Mouse (Mus musculus) lung, postnatal 10 days (tissue): ENCODE measurements around the gene Taf6l.

Experiments
- DNase-seq: peaks from one replicate; pipeline ENCODE4 v3.0.0; 2021

Taf6l gene

DNA sequence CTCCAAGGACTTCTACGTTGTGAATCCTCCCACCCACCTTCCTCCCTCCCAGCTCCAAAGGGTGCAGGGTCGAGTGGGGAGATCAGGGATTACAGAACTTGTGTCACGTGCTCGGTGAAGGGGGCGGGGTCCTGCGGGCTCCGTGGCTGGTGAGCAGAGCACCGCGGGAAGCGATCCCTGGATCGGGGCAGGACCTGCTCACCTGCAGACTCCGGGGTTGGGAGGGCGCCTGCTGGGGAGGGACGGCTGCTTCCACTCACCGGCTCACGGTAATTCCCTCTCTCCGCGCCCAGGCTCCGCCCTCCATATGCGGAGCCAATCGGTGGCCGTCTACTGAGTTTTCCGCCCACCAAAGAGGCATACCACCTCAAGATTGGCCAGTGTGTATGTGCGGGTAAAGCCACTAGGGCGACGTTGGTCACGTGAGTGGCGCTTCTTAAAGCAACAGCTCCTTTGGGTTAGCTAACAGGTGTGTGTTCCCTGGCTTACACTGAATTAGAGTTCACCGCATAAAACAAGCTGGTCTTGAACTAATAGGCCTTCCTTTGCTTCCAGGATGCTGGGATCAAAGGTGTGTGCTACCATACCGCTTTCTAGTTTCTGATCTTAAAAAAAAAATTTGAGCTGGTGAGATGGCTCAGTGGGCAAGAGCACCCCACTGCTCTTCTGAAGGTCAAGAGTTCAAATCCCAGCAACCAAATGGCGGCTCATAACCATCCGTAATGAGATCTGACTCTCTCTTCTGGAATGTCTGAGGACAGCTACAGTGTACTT lies at the start of gene Taf6l:
Gene Taf6l (minus strand): TSS at position 410 of the 774 bp plus-strand sequence.
- peak; percentile 96 for DNase-seq

DNA sequence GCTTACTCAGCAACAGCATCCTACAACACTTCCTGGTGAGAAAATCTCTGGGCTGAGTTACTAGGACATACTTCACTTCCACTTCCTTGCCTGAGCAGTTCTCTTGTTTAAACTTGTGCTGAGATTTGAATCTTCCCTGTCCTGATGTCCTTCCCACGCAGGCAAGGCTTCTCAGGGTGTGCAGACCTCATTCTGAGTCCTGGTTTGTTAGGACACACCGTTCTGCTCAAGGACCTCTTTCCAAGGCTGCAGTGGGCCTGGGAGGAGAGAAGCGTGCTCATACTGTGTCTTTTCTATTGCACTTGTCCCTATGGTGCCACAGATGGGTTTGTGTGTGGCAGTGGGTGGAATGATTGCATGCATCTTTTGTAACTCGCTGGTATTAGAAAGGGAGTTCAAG lies 46.8 kb upstream of the Taf6l start:
- DNase-seq = no peak

DNA sequence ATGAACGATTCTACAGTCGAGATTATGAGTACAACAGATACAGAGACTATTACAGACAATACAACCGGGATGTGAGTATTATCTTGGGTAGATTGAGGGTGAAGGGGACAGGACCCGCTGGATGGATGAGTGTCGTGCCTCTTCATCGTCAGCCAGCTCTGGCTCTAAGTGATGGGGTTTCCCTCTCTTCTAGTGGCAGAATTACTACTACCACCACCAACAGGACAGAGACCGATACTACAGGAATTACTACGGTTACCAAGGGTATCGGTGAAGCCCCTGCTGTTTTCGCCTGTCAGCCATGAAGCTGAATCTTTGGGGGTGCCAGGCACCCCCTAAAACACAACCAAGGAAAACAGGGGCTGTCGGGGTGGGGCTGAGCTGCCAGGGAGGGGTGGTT lies 45.0 kb upstream of the Taf6l start:
- no peak for DNase-seq

DNA sequence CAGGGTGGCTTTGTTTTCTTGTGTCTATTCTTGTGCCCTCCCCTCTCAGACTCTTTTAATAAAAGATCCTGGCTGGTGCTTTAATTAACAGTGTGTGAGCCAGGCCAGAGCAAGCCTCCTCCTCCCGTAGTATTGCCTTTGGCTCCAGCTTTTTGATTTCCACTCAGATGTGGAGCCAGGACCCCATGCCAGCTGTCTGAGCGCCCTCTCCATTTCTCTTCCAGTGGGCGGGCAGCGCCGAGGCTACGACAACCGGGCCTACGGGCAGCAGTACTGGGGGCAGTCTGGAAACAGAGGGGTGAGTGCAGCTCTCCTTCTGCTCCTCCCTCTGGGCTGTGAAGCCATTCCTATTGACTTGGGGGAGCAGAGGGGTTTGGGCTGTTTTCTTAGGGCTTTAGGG lies 44.4 kb upstream of the Taf6l start:
- no peak for DNase-seq

DNA sequence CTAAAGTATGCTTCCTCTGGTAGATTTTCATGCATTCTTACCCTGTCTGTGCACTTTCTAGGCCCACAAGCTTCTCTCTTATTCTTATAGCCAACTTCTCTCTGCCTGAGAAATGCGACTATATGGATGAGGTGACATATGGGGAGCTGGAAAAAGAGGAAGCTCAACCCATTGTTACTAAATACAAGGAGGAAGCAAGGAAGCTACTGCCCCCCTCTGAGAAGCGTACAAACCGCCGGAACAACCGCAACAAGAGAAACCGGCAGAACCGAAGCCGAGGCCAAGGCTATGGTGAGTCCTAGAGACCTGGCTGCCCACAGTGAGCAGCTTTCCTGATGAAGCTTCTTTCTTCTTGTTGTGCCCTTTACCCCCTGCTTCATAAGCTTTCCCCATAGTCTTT lies 43.4 kb upstream of the Taf6l start, which contains the start of gene AC129217.1:
Gene AC129217.1 (plus strand): TSS at position 114 of the 400 bp plus-strand sequence.
- DNase-seq = no peak

DNA sequence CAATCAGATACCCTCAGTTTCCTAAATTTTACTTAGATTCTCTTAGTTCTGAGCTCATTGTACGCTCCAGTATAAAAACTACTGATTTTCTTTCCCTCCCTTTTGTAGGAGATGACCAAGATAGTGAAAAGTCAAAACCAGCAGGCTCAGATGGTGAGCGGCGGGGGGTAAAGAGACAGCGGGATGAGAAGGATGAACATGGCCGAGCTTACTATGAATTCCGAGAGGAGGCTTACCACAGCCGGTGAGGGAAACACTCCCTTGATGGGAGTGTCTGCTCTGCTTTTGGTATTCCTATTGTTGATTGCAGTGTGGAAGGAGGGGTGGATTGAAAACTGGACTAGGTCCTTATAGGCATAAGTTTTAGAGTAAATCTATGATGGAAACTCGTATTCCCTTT lies 36.5 kb upstream of the Taf6l start:
- no peak for DNase-seq

DNA sequence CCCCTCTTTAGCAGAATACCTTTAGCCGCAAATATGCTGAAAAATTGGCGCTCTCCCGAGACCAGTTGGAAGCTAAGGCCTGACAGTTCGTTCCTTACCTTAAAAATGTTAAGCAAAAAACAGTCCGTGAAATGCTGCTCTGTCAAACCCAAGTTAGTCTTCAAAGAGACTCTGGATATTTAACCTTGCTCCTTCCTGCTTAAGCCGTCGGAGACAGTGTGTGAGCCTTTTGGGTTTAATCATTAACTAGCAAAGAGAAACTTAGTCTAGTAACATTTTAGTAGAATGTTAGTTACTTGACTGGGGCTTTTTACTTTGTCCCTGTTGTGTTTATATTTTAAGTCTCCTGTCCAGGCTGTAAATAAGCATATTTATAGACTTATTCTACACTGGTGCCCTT lies 34.9 kb upstream of the Taf6l start:
- no peak for DNase-seq

DNA sequence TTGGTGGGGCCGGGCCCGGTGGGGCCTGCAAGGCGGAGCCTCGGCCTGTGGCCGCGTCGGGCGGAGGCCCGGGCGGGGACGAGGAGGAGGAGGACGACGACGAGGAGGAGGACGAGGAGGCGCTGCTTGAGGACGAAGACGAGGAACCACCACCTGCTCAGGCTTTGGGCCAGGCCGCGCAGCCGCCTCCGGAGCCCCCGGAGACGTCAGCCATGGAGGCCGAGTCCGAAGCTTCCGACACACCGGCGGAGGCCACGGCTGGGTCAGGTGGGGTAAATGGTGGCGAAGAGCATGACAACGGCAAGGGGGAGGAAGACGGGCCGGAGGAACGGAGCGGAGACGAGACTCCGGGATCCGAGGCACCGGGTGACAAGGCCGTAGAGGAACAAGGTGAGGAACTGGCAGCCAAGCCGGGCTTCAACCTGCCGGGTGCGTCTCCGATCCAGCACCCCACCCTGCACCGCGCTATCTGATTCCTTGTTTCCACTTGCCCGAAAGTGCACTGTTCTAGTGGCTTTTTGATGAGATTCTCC lies 34.3 kb upstream of the Taf6l start:
- DNase-seq = no peak

DNA sequence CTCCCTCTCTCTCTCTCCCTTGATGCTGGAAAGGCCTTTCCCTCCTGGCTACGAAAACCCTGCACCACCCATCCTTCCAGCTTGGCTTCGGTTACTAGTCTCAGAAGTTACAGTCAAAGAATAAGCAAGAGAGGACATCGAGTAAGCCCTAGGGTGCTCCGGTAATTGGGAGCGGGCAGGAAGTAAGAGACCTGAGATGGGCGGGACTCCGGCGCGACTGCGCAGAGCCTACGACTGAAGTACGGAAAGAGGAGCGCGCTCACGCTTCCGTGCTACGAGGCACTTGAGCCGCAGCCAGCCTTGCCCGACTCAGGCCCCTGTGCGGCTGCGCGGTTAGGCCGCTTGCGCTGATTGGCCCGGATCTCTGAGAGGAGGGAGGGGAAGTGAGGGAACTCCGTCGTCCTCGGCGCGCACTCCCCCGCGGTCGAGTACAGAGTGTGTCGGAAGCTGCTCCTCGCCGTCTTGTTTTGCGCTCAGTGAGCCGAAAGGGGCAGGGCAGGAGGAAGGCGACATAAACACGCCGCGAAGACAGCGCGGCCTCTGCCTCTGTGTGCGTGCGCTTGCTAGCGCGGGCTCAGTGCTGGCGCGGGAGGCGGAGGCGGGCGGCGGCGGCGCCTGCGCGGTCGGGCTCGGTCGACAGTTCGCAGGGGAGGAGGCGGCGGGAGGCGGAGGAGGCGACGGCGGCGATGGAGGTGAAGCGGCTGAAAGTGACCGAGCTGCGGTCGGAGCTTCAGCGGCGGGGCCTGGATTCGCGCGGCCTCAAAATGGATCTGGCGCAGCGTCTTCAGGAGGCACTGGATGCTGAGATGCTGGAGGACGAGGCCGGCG lies 33.6 kb upstream of the Taf6l start, which contains the start of gene Hnrnpul2:
Gene Hnrnpul2 (plus strand): TSS at position 415 of the 828 bp plus-strand sequence.
- peak; percentile 99 for DNase-seq

DNA sequence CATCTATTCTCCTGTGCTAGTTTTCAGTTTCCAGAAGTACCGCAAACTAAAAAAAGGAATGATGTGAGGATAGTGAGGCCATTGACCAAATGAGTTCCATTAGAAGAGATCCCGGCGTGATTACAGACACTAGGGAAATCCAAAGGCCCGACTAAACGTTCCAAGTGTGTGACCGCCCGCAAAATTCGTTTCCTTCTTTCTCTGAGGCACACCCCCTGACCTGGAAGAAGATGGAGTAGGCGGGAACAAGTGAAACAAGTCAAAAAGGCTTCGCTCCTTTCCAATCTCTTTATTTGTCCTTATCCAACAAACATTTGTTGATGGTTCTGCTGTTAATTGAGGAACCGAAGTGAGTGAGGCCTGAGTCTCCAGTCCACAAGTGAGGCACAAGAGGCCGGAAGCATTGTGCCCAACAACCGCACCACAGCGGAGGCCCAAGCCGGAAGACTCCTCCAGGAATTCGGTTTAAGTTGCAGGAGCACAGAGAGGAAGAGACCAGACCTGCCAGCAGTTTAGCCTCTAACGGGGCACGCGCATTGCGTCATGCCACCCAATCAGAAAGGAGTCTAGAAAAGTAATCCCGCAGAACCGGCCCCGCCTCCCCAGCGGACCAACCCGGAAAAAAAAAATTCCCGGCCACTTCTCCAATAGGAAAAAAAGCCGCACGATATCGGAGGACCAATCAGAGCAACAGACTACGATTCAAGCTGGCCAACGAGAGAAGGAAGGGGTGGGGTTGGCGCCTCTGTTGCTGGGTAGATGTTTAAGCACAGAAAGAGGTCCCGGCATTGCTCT lies 32.8 kb upstream of the Taf6l start, which contains the start of gene Ttc9c:
Gene Ttc9c (minus strand): TSS at position 533 of the 795 bp plus-strand sequence.
- DNase-seq = peak; percentile 99

DNA sequence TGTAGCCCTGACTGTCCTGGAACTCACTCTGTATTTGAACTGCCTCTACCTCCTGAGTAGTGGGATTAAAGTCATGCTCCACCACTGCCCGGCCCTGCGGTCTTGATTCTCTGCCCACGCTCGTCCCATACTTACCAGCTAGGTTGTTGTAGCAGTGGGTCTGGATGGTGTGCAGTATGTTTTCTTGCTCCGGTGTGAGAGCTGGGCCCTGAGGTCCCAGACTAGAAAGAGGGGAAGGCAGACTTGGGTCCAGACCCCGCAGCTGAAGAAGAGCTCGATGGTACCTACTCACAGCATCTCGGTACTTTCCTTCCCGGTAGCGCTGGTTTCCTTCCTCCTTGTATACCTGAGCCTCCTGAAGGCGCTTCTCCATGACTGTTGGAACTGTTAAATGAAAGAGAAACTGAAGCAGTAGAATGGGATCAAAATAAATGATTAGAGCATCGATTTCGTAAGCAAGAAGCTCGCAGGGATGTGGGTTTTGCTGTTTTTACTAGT lies 32.1 kb upstream of the Taf6l start:
- no peak for DNase-seq

DNA sequence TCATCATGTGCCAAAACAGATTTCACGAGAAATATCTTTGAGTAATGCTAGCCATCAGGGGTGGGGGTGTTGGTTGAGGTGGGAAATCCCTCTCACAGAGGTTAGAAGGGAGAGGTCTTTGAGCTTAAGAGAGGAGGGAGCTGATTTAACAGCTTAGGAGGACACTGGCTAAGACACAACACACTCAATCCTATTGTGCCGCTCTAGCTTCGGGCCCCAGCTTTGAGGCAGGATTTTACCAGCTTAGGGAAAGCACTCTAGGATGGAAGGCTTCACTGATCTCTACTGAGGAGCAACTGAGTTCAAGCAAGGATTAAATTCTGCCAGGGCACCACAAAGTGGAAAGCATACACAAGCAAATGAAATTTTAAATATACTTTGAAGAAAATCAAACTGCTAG lies 30.8 kb upstream of the Taf6l start:
- DNase-seq = no peak

DNA sequence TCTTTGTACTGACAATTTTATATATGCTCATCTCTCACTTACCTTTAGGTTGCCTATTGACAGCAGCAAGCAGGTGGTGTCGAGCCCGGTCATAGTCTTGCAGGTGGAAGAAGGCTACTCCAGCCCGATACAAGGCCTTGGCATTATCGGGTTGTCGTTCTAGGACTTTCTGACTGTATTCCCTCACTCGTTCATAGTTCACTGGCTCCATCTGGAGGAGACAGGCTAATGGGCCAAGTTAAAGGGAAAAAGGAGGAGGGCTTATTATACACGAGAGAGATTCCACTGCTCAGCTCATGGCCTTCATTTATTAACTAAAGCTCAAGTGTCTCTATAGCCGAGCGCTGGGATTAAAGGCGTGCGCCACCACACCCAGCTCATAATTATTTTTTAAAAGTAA lies 29.6 kb upstream of the Taf6l start:
- DNase-seq = no peak

DNA sequence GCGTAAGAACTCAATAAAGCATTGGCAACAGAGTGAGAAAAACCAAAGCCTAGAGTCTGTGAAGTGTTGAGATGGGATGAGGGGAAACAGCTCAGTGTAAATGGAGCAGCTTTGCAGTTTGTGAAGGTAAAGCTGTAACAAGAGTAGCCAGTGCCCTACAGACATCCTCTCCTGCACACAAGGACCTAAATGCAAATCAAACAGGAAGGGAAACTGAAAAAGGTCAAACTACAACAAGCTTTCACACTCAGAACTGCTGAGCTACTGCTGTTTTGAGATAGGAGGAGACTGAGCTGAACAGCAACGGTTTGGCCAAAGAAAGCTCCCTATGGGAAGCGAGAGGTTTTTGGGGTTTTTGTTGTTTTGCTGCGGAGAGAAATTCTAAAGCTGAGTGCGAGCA lies 20.6 kb upstream of the Taf6l start:
- DNase-seq = no peak

DNA sequence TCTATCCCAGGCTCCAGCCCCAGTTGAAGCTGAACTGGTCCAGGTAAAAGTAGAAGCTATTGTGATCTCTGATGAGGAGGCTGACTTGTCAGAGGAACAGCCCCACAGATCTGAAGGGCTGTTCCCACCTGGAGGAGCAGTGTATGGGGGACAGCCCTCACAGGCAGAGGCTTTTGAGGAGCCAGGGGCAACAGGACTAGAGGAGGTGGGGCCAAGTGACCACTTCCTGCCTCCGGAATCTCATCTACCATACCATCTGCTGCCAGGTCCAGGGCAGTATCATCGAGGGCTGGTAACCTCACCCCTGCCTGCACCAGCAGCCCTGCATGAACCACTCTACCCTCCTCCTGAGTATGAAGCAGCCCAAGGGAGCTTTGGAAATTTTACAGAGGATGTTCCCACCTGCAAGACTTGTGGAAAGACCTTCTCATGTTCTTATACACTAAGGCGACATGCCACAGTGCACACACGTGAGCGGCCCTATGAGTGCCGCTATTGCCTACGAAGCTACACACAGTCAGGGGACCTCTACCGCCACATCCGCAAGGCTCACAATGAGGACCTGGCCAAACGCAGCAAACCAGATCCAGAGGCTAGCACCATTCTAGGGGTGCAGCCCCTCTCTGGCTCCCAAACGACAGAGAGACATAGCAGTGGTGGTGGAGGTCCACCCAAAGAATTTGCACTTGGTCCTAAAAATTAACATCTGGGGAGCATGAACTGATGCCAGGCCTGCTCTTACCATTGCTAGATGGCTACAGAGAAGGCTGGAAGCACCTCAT lies 17.9 kb upstream of the Taf6l start:
- no peak for DNase-seq

DNA sequence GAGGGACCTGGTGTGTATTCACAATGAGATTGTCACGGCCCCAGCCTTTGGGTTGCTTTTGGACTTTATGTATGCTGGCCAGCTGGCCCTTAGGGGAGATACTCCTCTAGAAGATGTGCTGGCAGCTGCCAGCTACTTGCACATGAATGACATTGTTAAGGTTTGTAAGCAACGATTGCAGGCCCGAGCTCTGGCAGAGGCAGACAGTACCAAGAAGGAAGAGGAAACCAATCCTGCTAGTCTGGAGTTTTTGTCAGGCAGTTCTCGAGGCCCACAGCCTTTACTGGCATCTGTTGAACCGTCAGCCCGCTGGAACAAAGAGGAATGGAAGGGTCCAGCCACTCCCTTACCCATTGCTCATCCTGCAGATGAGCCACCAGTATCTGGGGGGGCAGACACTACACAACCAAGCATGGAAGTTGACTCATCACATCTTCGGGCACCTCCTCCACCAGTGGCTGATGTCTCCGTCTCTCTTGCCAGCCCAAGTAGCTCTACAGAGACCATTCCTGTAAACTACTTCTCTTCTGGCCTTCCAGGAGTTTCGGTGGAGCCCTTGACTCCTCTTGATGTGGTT lies 17.1 kb upstream of the Taf6l start:
- DNase-seq = no peak

DNA sequence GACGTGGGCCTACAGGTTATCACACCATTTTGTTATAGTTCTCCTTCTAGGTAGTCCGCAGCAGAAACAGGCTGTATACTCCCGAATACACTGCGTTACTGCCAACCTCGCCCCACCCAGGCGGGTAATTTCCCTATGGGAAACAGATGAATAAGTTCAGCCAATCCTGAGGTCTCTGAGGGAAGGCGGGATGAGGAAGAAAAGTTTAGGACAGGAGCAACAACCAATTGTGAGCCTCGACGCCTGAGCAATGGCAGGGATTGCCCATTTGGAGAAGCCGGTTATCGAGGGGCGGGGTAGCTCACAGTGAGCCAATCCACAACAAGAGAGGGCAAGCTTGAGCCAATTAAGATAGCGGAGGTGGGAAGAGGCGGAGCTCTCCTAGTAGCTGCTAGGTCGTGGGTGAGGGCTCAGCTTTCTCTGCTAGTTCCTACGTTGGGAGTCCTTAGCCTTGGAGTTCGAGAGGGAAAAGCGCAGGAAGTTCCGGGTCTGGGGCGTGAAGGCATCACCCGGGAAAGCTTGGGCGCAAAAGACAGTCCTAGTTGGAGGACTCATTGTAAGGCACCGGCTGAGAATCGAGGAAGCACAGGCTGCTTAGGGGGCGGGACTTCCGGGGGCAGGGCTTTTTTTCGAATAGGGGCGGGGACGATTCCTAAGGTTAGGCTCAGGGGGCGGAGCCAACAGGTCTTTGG lies 16.1 kb upstream of the Taf6l start, which contains the start of gene Zbtb3:
Gene Zbtb3 (plus strand): TSS at position 426 of the 692 bp plus-strand sequence.
- peak; percentile 98 for DNase-seq

DNA sequence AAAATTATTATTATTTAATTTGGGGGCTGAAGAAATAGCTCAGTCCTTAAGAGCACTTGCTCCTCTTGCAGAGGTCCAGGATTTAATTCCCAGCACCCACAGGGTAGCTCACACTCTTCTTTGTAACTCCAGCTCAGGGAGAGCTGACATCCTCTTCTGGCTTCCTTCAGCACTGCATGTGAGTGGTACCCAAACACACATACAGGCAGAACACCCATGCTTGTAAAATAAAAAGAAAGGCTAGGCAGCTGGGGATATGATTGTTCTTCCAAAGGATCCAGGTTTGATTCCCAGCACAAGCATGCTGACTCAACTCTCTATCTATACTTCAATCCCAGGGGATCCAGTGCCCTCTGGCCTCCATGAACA lies 12.7 kb upstream of the Taf6l start:
- no peak for DNase-seq

DNA sequence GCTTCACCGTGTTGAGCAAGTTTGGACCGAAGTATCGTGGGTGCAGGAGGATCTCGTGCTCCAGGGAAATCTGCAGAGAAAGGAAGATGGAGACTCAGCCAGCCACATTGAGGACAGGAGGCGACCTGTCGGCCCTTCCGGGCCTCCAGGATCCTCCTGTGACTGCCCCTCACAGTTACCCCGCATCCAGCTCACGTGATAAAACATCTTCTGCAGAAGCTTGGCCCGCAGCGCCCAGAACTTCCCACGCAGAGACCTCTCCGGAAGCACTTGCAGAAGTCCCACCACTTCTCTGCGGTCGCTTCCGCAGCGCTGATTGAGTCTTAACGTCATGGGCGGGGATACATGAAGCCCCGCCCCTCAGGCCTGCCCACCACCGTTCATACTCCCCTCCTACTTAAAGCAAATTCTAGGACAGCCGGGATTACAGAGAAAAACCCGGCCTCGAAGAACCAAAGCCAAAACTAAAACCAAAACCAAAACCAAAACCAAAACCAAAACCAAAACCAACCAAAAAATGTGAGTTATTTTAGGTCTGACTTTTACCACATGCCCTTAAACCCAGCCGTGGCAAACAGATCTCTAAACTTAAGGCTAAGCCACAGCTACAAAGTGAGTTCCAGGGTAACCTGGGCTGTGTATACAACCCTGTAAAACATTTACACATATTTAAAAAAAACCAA lies 12.2 kb upstream of the Taf6l start, which contains the start of gene Polr2g:
Gene Polr2g (minus strand): TSS at position 314 of the 683 bp plus-strand sequence.
- peak; percentile 95 for DNase-seq

DNA sequence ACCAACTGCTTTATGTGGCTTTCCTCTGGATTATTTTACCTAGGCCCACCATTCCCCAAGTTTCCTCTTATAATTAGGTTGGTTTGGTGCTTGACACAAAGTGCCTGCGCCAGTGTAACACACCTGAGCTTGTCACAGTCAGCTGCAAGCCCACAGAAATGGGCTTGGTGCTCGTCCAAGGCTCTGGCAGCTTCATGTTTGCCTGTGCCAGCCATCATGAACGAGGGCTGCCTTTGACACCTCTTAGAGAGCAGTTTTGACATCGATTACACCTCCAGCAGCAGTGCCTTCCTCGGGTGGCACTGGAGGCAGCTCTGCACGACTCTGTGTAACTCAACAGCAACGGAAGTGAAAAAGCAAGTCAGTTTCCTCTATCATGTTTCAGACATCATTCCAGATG lies 4.0 kb upstream of the Taf6l start:
- DNase-seq = no peak
